Mouse (Mus musculus) liver, embryonic 14.5 days (tissue): ENCODE measurements at regions not wholly inside any gene's neighbourhood (a gene's known extent, or its start where the extent isn't known, plus 50 kb on each side); places are given as distances from the start of the nearest gene placed in this dataset.

Source experiments
- ATAC-seq: fragments of 200-750 bp; cut with Nextera tagmentation; 2 replicates; pipeline ENCODE4 v1.8.0; 2017; ENCODE audit warnings: moderate number of reproducible peaks, mild to moderate bottlenecking, moderate library complexity; ENCODE audit not compliant: insufficient read depth
- DNase-seq, 3 experiments: peaks; one replicate each; pipeline ENCODE4 v3.0.0-alpha.2; 2012 to 2013; ENCODE audit warnings: low read depth in 3 of 3, low spot score in 3 of 3
- H3K27ac ChIP-seq: fragments of 300-500 bp; sonication (generic); 2 replicates; pipeline ENCODE4 v1.5.1; 2014; ENCODE audit warnings: moderate library complexity, mild to moderate bottlenecking, control low read depth, inconsistent platforms
- H3K27me3 ChIP-seq: fragments of 300-500 bp; sonication (generic); 2 replicates; pipeline ENCODE4 v1.6.1; 2014; ENCODE audit warnings: mild to moderate bottlenecking, low read length, moderate library complexity; ENCODE audit not compliant: control insufficient read depth, insufficient read depth
- H3K36me3 ChIP-seq: fragments of 300-500 bp; sonication (generic); replicated peaks from 2 replicates; pipeline ENCODE4 v1.6.1; 2014; ENCODE audit warnings: low read depth; ENCODE audit not compliant: control insufficient read depth, insufficient read depth
- H3K4me1 ChIP-seq, 2 experiments: fragments of 200-500 bp in 1 of 2; fragments of 300-500 bp in 1 of 2; sonication (generic) in 1 of 2; replicated peaks; 2 replicates each; pipeline ENCODE4 v1.6.1; 2012 to 2014; ENCODE audit warnings: antibody characterized with exemption in 1 of 2, inconsistent platforms in 1 of 2, low read length in 1 of 2; ENCODE audit not compliant: control insufficient read depth in 2 of 2, insufficient read depth in 2 of 2
- H3K4me2 ChIP-seq: fragments of 300-500 bp; sonication (generic); 2 replicates; pipeline ENCODE4 v1.6.1; 2014; ENCODE audit warnings: low read depth, mild to moderate bottlenecking, control low read depth, moderate library complexity
- H3K4me3 ChIP-seq, 2 experiments: fragments of 200-500 bp in 1 of 2; fragments of 300-500 bp in 1 of 2; sonication (generic) in 1 of 2; 2 replicates each; pipeline ENCODE4 v1.5.1; 2012 to 2014; ENCODE audit warnings: low read depth in 2 of 2, low read length in 2 of 2, mild to moderate bottlenecking in 2 of 2, control low read depth in 1 of 2, inconsistent platforms in 1 of 2, moderate library complexity in 1 of 2; ENCODE audit not compliant: insufficient read depth in 1 of 2
- H3K9ac ChIP-seq: fragments of 300-500 bp; sonication (generic); replicated peaks from 2 replicates; pipeline ENCODE4 v1.6.1; 2014; ENCODE audit warnings: mild to moderate bottlenecking, control low read depth, moderate library complexity
- H3K9me3 ChIP-seq: fragments of 300-500 bp; sonication (generic); 2 replicates; pipeline ENCODE4 v1.6.1; 2016; ENCODE audit warnings: low read length, mixed read lengths; ENCODE audit not compliant: control insufficient read depth
- CTCF ChIP-seq: IDR thresholded peaks from 2 replicates; pipeline ENCODE4 v1.5.1; 2016; ENCODE audit warnings: antibody characterized with exemption, low read depth, control low read depth
- EP300 ChIP-seq: IDR thresholded peaks from 2 replicates; pipeline ENCODE4 v1.6.1; 2016; ENCODE audit warnings: antibody characterized with exemption, low read depth
- WGBS: fragments of 180-500 bp; shearing (Covaris S2); extraction: QIAGEN DNeasy Blood & Tissue Kit; methylation state at CpG from one replicate; pipeline ENCODE4 v1.1.7; 2014; ENCODE audit not compliant: insufficient replicate concordance; 5-methylcytosine and 5-hydroxymethylcytosine counted together

DNA sequence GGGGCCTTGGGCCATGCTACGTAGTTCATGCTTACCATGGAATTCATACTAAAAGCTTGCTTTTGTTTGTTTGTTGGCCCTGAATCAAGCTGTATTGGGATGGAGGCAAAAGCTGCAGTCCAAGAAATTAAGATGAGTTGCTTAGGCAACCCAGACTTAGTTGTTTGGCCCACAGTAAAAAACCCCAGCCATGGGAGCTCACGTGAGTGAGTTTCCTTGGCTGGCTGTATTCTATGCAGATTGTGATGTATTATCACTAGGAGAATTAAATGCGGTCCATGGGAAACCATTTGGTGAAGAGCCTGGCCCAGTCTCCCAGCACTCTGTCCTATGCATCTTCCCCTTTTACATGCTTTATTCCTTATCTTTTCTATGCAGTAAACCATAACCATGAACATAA is 106.1 kb upstream of the Lmcd1 start:
- no peak for ATAC-seq

DNA sequence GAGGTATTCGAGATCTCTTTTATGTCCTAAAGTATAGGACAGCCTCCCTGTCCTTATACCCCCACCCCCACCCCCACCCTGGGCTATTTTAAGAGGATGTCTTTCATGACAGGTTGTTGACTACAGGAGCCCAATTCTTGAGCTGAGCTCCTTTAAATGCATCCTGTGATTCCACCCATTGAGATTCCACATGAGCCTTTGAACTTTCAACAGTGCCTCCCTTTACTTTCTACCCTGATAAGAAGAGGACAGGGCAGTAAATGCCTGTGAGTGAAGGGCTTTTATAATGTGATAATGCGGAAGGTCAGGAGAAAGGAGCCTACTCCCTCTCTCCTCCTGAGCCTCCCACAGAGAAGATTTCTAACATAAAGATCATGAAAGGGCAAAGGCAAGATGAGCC is 97.2 kb upstream of the Lmcd1 start:
- WGBS, result 49% methylated on average over 2 of the region's 2 CpGs
- ATAC-seq, result no peak

More for the DNA sequence above, 106.1 kb upstream of the Lmcd1 start:
- DNase-seq, result no peak
- H3K27me3 ChIP-seq, result no peaks in the 10 kb centered on the region
- H3K4me3 ChIP-seq, result no peak overlapping the region
- no peaks in the 10 kb centered on the region for H3K36me3 ChIP-seq
- no peak for TF ChIP-seq EP300
- TF ChIP-seq CTCF, result no peak
- H3K4me2 ChIP-seq, result no peak overlapping the region
- 70% methylated on average over 3 of the region's 3 CpGs for WGBS
- no peaks in the 10 kb centered on the region for H3K9me3 ChIP-seq
- H3K4me1 ChIP-seq, result no peaks in the 10 kb centered on the region
- no peak overlapping the region for H3K9ac ChIP-seq
- H3K27ac ChIP-seq, result no peak overlapping the region

DNA sequence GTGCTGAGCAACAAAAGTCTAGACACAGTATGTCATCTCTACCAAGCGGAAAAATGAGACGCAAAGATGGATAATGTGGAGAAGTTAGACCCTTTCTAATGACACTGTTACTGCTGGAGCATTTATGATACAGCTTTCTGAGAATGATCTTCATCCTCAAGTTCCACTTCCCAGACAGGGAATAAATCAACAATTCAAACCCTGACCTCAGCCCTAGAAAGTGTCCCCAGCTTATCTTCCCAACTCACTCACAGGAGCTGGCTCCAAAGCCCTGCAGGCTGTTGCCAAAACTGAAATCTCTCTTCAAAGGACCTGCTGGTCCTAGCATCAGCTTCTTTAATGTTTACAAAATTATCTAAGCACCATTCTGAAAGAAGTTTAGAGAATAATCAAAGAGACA is 85.9 kb upstream of the Lmcd1 start:
- 79% methylated on average over 2 of the region's 2 CpGs for WGBS
- TF ChIP-seq CTCF, result no peak
- TF ChIP-seq EP300, result no peak
- no peak overlapping the region for H3K4me2 ChIP-seq

More for the DNA sequence above, 97.2 kb upstream of the Lmcd1 start:
- Histone ChIP-seq H3K9ac (no peak overlapping the region), H3K4me3 (no peak overlapping the region), H3K4me1 (no peaks in the 10 kb centered on the region), H3K27ac (no peak overlapping the region), H3K36me3 (no peaks in the 10 kb centered on the region), H3K27me3 (no peaks in the 10 kb centered on the region), H3K9me3 (no peaks in the 10 kb centered on the region), H3K4me2 (no peak overlapping the region)
- no peak for DNase-seq
- no peak for TF ChIP-seq EP300
- TF ChIP-seq CTCF, result no peak

DNA sequence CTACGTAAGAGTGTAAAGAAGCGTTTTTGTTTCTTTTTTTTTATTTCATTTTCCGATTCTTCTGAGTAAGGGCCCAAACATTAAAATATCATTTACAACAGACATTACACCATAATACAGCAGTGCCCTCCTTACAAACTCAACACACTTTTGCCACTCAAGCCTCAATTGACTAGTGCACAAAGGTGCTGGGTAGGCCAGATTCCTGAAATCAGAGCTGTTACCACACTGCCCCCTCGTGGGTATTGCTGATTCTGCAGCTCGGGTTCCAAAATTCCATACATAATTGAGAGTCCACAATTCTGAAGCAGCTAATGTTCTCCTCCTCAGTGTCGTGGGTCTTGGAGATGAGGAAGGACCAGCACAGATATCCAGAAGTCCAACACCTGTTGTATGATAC is 82.5 kb upstream of the Lmcd1 start:
- Histone ChIP-seq H3K36me3 (no peaks in the 10 kb centered on the region), H3K4me3 (no peak overlapping the region), H3K9ac (no peak overlapping the region), H3K27me3 (no peaks in the 10 kb centered on the region), H3K9me3 (no peaks in the 10 kb centered on the region), H3K4me2 (no peak overlapping the region), H3K4me1 (no peaks in the 10 kb centered on the region), H3K27ac (no peak overlapping the region)
- 39% methylated on average over 6 of the region's 6 CpGs for WGBS
- DNase-seq (no peak), ATAC-seq (no peak)
- peak; percentile 72 for TF ChIP-seq CTCF
- TF ChIP-seq EP300, result no peak

More for the DNA sequence above, 85.9 kb upstream of the Lmcd1 start:
- no peaks in the 10 kb centered on the region for H3K9me3 ChIP-seq
- no peak overlapping the region for H3K9ac ChIP-seq
- H3K27ac ChIP-seq, result no peak overlapping the region
- no peak overlapping the region for H3K4me3 ChIP-seq
- ATAC-seq, result no peak
- no peak for DNase-seq
- no peaks in the 10 kb centered on the region for H3K27me3 ChIP-seq
- H3K36me3 ChIP-seq, result no peaks in the 10 kb centered on the region
- H3K4me1 ChIP-seq, result no peaks in the 10 kb centered on the region

DNA sequence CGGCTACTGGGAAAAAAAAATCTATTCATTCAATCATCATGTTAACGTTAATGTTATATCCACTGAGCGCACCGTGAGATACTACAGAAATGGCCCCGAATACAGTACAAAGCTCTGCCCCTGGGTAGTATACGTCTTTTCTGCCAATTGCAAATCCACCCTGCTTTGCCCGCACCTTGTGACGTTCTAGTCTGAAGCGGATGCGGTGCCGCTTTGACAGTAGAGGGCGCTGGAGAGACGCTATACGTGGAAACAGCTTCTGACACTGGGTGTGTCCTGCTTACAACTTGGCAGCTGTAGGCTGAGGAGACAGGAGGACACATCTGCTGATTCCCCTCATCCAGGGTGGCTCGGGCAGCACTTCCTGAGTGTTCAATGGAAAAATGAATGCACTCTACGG is 76.1 kb upstream of the Lmcd1 start:
- 9% methylated on average over 16 of the region's 16 CpGs for WGBS
- no peak overlapping the region for H3K27ac ChIP-seq
- no peak for TF ChIP-seq EP300
- peak; percentile 84 for TF ChIP-seq CTCF

More for the DNA sequence above, 76.1 kb upstream of the Lmcd1 start:
- DNase-seq (peak in 2 of 3 experiments; percentile 15 to 16), ATAC-seq (no peak)
- Histone ChIP-seq H3K4me2 (no peak overlapping the region), H3K9ac (no peak overlapping the region), H3K36me3 (no peaks in the 10 kb centered on the region), H3K4me3 (no peak overlapping the region), H3K9me3 (no peaks in the 10 kb centered on the region), H3K27me3 (no peaks in the 10 kb centered on the region), H3K4me1 (no peaks in the 10 kb centered on the region)
